Mouse (Mus musculus): ENCODE measurements at regions not wholly inside any gene's neighbourhood (a gene's known extent, or its start where the extent isn't known, plus 50 kb on each side); places are given as distances from the start of the nearest gene placed in this dataset.
A peak's percentile ranks its signal among the peaks of the same experiment; 100 is the strongest.

DNA sequence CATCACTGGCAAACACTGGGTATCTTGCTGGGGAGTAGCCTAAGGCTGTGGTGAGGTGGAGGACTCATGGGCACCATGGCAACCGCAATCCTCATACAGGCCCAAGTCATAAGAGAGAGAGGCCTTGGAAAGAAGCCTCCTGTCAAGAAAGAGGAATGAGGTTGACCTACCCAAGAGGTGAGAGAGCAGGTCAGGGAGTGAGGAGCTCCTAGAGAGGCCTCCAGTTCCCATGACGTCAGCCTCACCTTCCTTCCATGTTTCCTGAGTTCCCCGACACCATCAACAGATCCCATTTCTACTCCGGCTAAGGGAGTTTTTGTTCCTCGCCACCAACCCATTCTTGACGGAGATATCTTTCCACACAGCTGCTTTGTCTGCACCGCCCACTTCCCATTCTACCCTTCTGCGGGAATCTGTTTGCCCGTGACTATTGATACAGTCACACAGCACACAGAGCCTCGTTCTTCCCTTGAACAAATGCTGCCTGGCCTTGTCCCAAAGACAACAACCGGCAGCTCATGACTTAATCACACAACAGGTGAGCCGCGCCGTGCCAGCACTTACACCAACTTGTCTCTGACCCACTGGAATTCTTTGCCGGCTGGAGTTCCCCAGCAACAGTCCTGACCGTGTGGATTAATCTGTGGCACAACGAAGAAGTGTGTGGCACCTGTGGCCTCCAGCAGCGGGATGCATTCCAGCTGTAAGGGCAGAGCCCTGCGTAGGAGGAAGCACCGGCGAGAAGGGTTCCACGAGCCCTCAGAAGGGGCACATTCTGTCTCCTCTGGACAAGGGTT, 111.8 kb upstream of the Rreb1 start:
- 79% methylated on average over 22 of the region's 22 CpGs for WGBS
- no peaks in the 10 kb centered on the region for H3K4me1 ChIP-seq (ENCODE audit: control insufficient read depth, insufficient read depth, low read length)
- H3K27ac ChIP-seq (replicated peaks; ENCODE audit: low read depth, low read length) = no peak overlapping the region
- H3K9me3 ChIP-seq (replicated peaks; ENCODE audit: control insufficient read depth, low read length) = no peaks in the 10 kb centered on the region
- no peak overlapping the region for H3K4me3 ChIP-seq (ENCODE audit: low read depth, low read length)
- DNase-seq (ENCODE audit: low spot score) (no peak), ATAC-seq (replicated peaks; ENCODE audit: insufficient number of reproducible peaks, low FRiP score, low TSS enrichment, low read depth) (no peak)
- no peaks in the 10 kb centered on the region for H3K36me3 ChIP-seq (replicated peaks; ENCODE audit: control insufficient read depth, insufficient read depth, low read depth, low read length)
- no peak overlapping the region for H3K4me2 ChIP-seq (ENCODE audit: low read depth, low read length)
- no peaks in the 10 kb centered on the region for H3K27me3 ChIP-seq (ENCODE audit: control insufficient read depth, insufficient read depth, low read length)
- no peak overlapping the region for H3K9ac ChIP-seq (replicated peaks; ENCODE audit: low read length)

DNA sequence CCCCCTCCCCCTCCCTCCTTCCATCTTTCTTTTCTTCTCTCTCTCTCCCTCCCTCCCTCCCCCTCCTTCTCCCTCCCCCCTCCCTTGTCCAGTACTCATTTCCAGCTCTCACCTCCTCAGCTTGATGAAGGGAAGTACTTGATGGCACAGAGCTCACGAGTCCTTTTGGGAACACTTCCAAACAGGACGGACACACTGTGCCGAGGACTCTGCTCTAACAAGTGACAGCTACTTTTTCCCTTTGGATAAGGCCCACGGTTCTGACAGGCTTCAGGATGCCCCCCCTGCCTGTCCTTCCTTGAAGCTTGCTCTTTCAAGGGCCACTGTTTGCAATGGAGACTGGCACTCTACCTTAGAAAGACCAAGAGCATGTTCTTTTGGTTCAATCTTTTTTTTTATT, 110.8 kb upstream of the Rreb1 start:
- no peak for DNase-seq (ENCODE audit: low spot score)
- no peak overlapping the region for H3K4me3 ChIP-seq (ENCODE audit: low read depth, low read length)
- no peak overlapping the region for H3K27ac ChIP-seq (replicated peaks; ENCODE audit: low read depth, low read length)
- H3K9ac ChIP-seq (replicated peaks; ENCODE audit: low read length) = no peak overlapping the region
- 60% methylated on average over 4 of the region's 4 CpGs for WGBS
- ATAC-seq (replicated peaks; ENCODE audit: insufficient number of reproducible peaks, low FRiP score, low TSS enrichment, low read depth) = no peak
- no peak overlapping the region for H3K4me2 ChIP-seq (ENCODE audit: low read depth, low read length)
- H3K4me1 ChIP-seq (ENCODE audit: control insufficient read depth, insufficient read depth, low read length) = no peaks in the 10 kb centered on the region
- H3K36me3 ChIP-seq (replicated peaks; ENCODE audit: control insufficient read depth, insufficient read depth, low read depth, low read length) = no peaks in the 10 kb centered on the region
- no peaks in the 10 kb centered on the region for H3K9me3 ChIP-seq (replicated peaks; ENCODE audit: control insufficient read depth, low read length)
- H3K27me3 ChIP-seq (ENCODE audit: control insufficient read depth, insufficient read depth, low read length) = no peaks in the 10 kb centered on the region

DNA sequence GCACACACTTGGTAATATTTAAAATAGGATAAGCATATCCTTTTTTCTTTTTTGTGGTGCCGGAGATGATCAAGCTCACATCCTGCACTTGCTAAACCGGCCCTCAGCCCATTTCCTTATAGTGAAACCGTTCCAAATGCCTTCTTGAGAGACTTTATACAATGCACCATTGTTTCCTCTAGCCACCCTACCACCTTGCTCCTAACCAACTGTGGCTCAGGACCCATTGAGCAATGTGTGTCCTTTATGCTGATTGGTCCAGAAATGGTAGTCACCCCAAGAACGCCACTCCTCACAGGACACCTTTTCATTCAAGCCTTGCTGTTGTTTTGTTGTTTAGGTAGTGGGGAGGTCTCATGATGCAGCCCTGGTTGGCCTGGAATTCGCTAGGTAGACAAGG, 110.3 kb upstream of the Rreb1 start:
- no peak overlapping the region for H3K9ac ChIP-seq (replicated peaks; ENCODE audit: low read length)
- H3K36me3 ChIP-seq (replicated peaks; ENCODE audit: control insufficient read depth, insufficient read depth, low read depth, low read length) = no peaks in the 10 kb centered on the region
- ATAC-seq (replicated peaks; ENCODE audit: insufficient number of reproducible peaks, low FRiP score, low TSS enrichment, low read depth) = no peak
- no peaks in the 10 kb centered on the region for H3K27me3 ChIP-seq (ENCODE audit: control insufficient read depth, insufficient read depth, low read length)
- no peak for DNase-seq (ENCODE audit: low spot score)
- H3K4me3 ChIP-seq (ENCODE audit: low read depth, low read length) = no peak overlapping the region
- H3K4me2 ChIP-seq (ENCODE audit: low read depth, low read length) = no peak overlapping the region
- WGBS = 59% methylated on average over 5 of the region's 5 CpGs
- no peak overlapping the region for H3K27ac ChIP-seq (replicated peaks; ENCODE audit: low read depth, low read length)
- H3K9me3 ChIP-seq (replicated peaks; ENCODE audit: control insufficient read depth, low read length) = no peaks in the 10 kb centered on the region
- H3K4me1 ChIP-seq (ENCODE audit: control insufficient read depth, insufficient read depth, low read length) = no peaks in the 10 kb centered on the region

DNA sequence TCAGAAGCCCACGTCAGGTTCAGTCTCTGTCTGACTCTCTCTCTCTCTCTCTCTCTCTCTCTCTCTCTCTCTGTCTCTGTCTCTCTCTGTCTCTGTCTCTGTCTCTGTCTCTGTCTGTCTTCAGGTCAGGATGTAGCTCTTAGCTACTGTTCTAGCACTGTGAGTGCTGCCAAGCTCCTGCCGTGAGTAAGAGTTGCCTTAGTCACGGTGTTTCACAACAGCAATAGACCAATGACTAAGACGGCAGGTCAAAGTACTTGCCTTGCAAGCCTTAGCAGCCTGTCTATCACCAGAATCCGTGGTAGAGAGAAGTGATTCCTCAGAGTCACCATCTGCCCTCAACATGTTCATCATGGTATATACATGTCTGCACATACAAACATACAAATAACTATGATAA, 107.1 kb upstream of the Rreb1 start:
- H3K4me1 ChIP-seq (ENCODE audit: control insufficient read depth, insufficient read depth, low read length) = no peaks in the 10 kb centered on the region
- 83% methylated on average over 5 of the region's 5 CpGs for WGBS
- no peak overlapping the region for H3K9ac ChIP-seq (replicated peaks; ENCODE audit: low read length)
- ATAC-seq (replicated peaks; ENCODE audit: insufficient number of reproducible peaks, low FRiP score, low TSS enrichment, low read depth) (no peak), DNase-seq (ENCODE audit: low spot score) (no peak)
- no peak overlapping the region for H3K4me2 ChIP-seq (ENCODE audit: low read depth, low read length)
- no peaks in the 10 kb centered on the region for H3K9me3 ChIP-seq (replicated peaks; ENCODE audit: control insufficient read depth, low read length)
- no peaks in the 10 kb centered on the region for H3K27me3 ChIP-seq (ENCODE audit: control insufficient read depth, insufficient read depth, low read length)
- H3K27ac ChIP-seq (replicated peaks; ENCODE audit: low read depth, low read length) = no peak overlapping the region
- no peak overlapping the region for H3K4me3 ChIP-seq (ENCODE audit: low read depth, low read length)
- H3K36me3 ChIP-seq (replicated peaks; ENCODE audit: control insufficient read depth, insufficient read depth, low read depth, low read length) = no peaks in the 10 kb centered on the region

DNA sequence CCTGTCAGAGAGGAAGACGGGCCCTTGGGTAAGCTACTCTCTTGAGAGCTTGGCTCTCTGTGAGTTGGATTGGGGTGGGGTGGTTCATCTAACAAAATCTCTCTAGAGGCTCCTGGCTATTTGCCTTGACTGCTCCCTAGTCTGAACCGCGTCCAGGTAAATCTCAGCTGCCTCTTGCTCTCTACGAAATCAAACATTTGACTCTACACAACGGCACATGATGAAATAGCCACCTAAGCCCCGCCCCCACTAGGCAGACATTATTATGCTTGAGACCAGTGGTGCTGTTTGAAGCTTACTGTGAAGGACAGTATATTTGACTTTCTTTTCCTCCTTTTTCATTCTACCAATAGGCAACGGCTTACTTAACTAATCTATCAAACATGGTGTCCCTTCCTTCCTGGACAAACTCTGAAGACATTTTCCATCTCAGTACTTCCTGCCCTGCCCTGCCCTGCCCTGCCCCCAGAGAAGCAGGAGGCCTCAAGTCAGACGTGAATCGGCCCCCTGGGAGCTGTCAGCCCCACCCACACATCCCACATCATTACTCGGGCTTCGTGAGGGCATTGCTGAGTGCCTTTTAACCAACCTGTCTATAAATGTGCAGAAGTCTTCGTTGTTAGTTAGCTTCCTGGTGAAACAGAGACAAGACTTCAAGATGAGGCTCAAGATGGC, 103.4 kb upstream of the Rreb1 start:
- WGBS = 73% methylated on average over 12 of the region's 12 CpGs
- no peak for DNase-seq (ENCODE audit: low spot score)
- H3K4me2 ChIP-seq (ENCODE audit: low read depth, low read length) = no peak overlapping the region
- no peak; the same call in 1 of the 2 replicates for ATAC-seq (replicated peaks; ENCODE audit: insufficient number of reproducible peaks, low FRiP score, low TSS enrichment, low read depth)
- H3K27ac ChIP-seq (replicated peaks; ENCODE audit: low read depth, low read length) = no peak overlapping the region
- H3K9me3 ChIP-seq (replicated peaks; ENCODE audit: control insufficient read depth, low read length) = no peaks in the 10 kb centered on the region
- H3K4me1 ChIP-seq (ENCODE audit: control insufficient read depth, insufficient read depth, low read length) = no peaks in the 10 kb centered on the region
- no peak overlapping the region for H3K4me3 ChIP-seq (ENCODE audit: low read depth, low read length)
- no peak overlapping the region for H3K9ac ChIP-seq (replicated peaks; ENCODE audit: low read length)
- H3K36me3 ChIP-seq (replicated peaks; ENCODE audit: control insufficient read depth, insufficient read depth, low read depth, low read length) = no peaks in the 10 kb centered on the region
- no peaks in the 10 kb centered on the region for H3K27me3 ChIP-seq (ENCODE audit: control insufficient read depth, insufficient read depth, low read length)

DNA sequence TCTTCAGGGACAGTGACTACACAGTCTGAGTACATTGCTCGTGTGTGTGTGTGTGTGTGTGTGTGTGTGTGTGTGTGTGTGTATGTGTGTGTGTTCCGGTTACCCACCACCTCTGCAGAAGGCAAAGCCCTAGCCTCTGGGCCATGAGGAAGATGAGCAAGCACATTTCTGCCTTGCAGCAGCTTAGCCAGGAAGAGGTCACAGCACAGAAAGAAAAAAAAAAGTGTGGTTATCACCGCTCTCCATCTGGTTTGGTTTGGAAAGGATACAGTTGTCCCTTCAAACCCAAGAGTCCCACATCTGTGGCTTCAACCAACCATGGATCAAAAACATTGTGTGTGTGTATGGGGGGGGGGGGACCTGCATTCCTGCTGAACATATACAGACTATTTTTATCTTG, 102.5 kb upstream of the Rreb1 start:
- H3K4me1 ChIP-seq (ENCODE audit: control insufficient read depth, insufficient read depth, low read length) = no peaks in the 10 kb centered on the region
- H3K36me3 ChIP-seq (replicated peaks; ENCODE audit: control insufficient read depth, insufficient read depth, low read depth, low read length) = no peaks in the 10 kb centered on the region
- H3K4me3 ChIP-seq (ENCODE audit: low read depth, low read length) = no peak overlapping the region
- H3K9ac ChIP-seq (replicated peaks; ENCODE audit: low read length) = no peak overlapping the region
- DNase-seq (ENCODE audit: low spot score) = no peak
- no peaks in the 10 kb centered on the region for H3K9me3 ChIP-seq (replicated peaks; ENCODE audit: control insufficient read depth, low read length)
- H3K4me2 ChIP-seq (ENCODE audit: low read depth, low read length) = no peak overlapping the region
- H3K27me3 ChIP-seq (ENCODE audit: control insufficient read depth, insufficient read depth, low read length) = no peaks in the 10 kb centered on the region
- no peak for ATAC-seq (replicated peaks; ENCODE audit: insufficient number of reproducible peaks, low FRiP score, low TSS enrichment, low read depth)
- WGBS = 77% methylated on average over 3 of the region's 3 CpGs
- no peak overlapping the region for H3K27ac ChIP-seq (replicated peaks; ENCODE audit: low read depth, low read length)

DNA sequence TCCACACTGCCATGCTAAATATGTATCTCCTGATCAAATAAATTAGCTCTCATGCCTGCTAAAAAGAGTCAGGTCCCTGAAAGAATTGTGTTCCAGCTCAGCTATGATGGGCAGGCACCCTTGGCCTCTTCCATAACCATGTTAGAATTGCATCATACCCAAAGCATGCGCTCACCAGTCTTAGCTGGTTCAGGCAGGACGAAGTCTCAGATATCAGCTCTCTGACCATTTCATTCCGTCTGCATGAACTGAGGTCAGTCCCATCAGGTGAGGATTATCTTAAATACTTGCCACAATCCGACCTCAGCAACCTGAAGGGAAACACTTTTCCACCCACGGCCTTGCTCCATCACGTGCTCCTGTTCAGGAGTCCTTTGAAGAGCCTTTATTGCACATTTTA, 101.3 kb upstream of the Rreb1 start:
- no peak overlapping the region for H3K27ac ChIP-seq (replicated peaks; ENCODE audit: low read depth, low read length)
- ATAC-seq (replicated peaks; ENCODE audit: insufficient number of reproducible peaks, low FRiP score, low TSS enrichment, low read depth) (no peak), DNase-seq (ENCODE audit: low spot score) (peak; percentile 6)
- no peaks in the 10 kb centered on the region for H3K27me3 ChIP-seq (ENCODE audit: control insufficient read depth, insufficient read depth, low read length)
- no peak overlapping the region for H3K4me2 ChIP-seq (ENCODE audit: low read depth, low read length)
- H3K9ac ChIP-seq (replicated peaks; ENCODE audit: low read length) = no peak overlapping the region
- no peaks in the 10 kb centered on the region for H3K36me3 ChIP-seq (replicated peaks; ENCODE audit: control insufficient read depth, insufficient read depth, low read depth, low read length)
- WGBS = 66% methylated on average over 6 of the region's 6 CpGs
- H3K9me3 ChIP-seq (replicated peaks; ENCODE audit: control insufficient read depth, low read length) = no peaks in the 10 kb centered on the region
- no peak overlapping the region for H3K4me3 ChIP-seq (ENCODE audit: low read depth, low read length)
- H3K4me1 ChIP-seq (ENCODE audit: control insufficient read depth, insufficient read depth, low read length) = no peaks in the 10 kb centered on the region

DNA sequence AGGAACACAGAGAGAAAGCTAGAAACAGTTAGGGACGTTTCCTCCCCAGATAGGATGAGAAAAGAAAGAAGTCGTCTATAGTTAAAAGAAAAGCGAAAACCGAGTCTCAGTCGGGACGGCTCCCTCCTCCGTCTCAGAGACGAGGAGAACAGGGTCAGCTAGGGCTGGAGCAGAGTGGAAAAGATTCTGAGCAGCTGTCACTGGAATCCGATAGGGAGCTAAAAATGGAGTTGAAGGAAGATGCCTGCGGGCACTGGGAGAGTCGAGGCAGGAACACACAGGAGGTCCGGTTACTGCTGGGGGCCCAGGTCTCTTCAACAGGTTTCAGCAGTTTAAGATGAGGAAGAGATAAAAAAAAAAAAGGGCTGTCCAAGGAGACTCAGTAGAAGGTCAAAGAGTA, 99.9 kb upstream of the Rreb1 start:
- no peaks in the 10 kb centered on the region for H3K4me1 ChIP-seq (ENCODE audit: control insufficient read depth, insufficient read depth, low read length)
- H3K36me3 ChIP-seq (replicated peaks; ENCODE audit: control insufficient read depth, insufficient read depth, low read depth, low read length) = no peaks in the 10 kb centered on the region
- DNase-seq (ENCODE audit: low spot score) = peak; percentile 9
- no peaks in the 10 kb centered on the region for H3K27me3 ChIP-seq (ENCODE audit: control insufficient read depth, insufficient read depth, low read length)
- WGBS = 51% methylated on average over 12 of the region's 12 CpGs
- H3K27ac ChIP-seq (replicated peaks; ENCODE audit: low read depth, low read length) = no peak overlapping the region
- H3K9me3 ChIP-seq (replicated peaks; ENCODE audit: control insufficient read depth, low read length) = no peaks in the 10 kb centered on the region
- no peak overlapping the region for H3K9ac ChIP-seq (replicated peaks; ENCODE audit: low read length)
- H3K4me3 ChIP-seq (ENCODE audit: low read depth, low read length) = no peak overlapping the region
- H3K4me2 ChIP-seq (ENCODE audit: low read depth, low read length) = no peak overlapping the region
- no peak for ATAC-seq (replicated peaks; ENCODE audit: insufficient number of reproducible peaks, low FRiP score, low TSS enrichment, low read depth)

Measured in embryonic facial prominence, embryonic 11.5 days (tissue).